Mouse (Mus musculus) gastrocnemius, adult 18-20 months (tissue): ENCODE measurements at regions not wholly inside any gene's neighbourhood (a gene's known extent, or its start where the extent isn't known, plus 50 kb on each side); places are given as distances from the start of the nearest gene placed in this dataset.

Experiments used
- DNase-seq: peaks from one replicate; pipeline ENCODE4 v3.0.0; 2021; ENCODE audit warnings: low spot score

- no peak for DNase-seq
These were observed 437.8 kb downstream of the Adam3 start for GRCm38 (mm10) chr8:24287861-24288260.

GRCm38 (mm10) chr8:24284966-24285365 is 440.7 kb downstream of the Adam3 start:
- no peak for DNase-seq

GRCm38 (mm10) chr8:24283901-24284405 is 441.7 kb downstream of the Adam3 start:
- no peak for DNase-seq

GRCm38 (mm10) chr8:24280296-24280695 is 445.4 kb downstream of the Adam3 start:
- no peak for DNase-seq

- no peak for DNase-seq
These were observed 447.3 kb downstream of the Adam3 start for GRCm38 (mm10) chr8:24278391-24278790.

DNA sequence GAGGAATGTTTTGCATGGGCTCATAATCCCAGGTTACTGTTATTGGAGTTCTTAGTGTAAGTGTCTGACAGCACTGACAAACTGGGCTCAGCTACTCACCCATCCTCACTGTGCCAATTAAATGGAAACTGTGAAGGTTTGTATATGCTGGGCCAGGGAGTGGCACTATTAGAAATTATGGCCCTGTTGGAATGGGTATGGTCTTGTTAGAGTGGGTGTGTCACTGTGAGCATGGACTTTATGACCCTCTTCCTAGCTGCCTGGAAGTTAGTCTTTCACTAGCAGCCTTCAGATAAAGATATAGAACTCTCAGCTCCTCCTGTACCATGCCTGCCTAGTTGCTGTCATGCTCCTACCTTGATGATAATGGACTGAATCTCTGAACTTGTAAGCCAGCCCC is 464.3 kb downstream of the Adam3 start:
- no peak for DNase-seq

DNA sequence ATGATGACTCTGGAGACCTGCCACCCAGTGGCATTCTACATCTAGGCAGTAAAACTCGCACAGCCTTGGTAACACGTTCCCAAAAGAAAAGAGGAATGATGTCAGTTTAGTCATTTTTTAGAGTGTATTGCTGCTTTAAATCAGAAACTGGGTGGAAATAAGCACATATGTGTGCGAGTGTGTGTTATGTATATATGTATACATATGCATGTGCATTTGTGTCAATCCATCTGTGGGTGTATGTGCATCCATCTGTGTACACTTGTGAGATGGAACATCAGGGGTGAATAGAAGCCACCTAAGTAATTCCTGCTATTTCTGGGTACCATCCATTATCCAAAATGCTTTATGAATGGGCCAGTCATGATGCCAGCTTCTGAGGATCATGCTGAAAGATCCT is 467.0 kb downstream of the Adam3 start:
- DNase-seq: no peak

DNA sequence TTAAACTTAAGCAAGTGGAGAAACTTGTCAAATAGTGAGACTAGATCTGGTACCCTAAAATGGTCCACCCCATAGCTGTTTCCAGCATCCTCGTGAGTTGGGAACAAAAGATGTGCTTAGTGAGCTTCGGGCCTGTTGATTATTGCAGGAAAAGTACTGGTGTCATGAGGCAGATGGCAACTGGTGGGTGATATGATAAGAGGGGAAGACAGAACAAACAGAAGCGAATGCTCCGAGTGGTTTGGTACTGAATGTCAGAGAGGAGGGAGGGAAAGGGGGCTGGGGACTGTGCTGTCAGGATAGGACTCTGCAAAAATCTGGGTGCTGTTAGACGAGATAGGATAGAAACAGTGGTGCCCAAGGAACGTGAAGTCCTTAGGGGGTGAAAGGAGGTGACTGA is 483.4 kb downstream of the Adam3 start:
- DNase-seq: no peak

DNA sequence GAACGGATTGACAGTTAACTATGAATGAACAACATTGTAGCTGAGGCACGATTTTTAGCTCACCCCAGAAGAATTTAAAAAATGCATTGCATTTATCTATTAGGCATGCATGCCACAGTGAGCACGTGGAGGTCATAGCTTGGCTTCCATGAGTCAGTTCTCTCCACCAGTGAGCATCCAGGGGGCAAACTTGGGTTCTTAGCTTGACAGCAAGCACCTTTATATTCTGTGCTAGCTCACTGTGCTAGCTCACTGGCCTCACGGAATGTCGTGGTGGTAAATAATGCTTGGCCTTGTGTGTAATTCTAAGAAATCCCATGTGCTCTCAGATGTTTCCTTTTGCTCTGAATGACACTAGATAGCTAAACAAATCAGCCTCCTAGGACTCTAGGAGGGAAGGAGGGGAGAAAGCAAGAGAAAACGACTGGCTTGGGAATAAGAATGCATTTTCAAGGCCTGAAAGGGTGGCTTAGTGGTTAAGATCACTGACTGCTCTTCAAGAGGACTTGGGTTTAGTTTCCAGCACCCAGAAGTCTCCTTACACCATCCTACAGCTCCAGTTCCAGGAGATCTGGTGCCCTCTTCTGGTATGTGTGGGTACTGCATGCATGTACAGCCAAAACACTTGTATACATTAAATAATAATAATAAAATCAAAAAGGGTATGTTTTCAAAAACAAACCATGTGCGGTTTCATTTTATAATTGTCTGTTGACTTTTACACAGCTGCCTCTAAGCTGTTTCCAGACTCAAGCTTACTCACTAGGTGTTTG is 485.3 kb downstream of the Adam3 start:
- DNase-seq: no peak

DNA sequence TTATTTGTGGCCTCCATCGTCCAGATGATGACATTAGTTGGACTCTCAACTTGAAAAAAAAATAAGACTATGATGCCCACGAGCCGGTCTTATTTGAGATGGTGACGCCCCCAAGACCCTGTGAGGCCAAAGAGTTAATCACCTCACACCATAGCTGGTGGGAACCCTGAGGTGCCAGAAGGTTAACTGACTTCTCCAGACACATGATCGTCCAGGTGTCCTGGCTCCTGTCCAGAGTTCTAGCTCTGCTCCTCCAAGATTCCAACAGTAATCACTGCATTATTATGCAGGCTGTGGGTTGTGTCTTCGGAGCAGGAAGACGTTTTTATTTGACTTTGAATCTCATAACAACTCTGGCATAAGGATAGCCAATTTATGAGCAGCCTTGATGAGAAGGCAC is 490.7 kb downstream of the Adam3 start:
- DNase-seq: peak; percentile 8

GRCm38 (mm10) chr8:24228148-24228547 is 497.5 kb downstream of the Adam3 start:
- DNase-seq: no peak

DNA sequence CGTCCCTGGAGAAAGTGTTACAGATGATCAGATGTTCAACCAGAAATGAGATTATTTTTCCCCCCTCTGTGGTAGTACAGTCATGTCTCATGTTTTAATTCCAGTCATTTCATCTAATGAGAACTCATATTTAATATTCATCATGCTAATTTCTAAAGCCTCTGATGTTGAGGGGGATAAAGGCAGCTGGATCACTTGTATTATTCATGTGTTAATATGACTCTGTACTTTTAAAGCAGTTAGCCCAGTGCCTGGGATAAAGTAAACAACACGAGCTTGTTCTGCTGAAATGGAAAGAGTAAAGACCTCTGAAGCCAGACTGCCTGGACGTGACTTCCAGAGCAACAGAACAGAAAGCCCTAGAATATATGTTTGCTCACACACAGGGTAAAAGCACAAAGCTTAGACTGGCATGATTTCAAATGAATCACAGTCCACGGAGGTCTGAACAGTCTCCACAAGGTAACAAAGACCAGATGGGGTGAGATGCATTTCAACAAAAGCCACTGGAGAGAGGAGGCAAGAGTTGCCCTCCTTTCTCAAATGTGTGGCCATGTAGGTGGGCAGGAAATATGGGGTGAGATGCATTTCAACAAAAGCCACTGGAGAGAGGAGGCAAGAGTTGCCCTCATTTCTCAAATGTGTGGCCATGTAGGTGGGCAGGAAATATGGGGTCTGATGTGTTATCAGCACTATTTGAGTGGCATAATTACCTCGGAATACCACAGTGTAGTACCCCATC is 498.1 kb downstream of the Adam3 start:
- no peak for DNase-seq

DNA sequence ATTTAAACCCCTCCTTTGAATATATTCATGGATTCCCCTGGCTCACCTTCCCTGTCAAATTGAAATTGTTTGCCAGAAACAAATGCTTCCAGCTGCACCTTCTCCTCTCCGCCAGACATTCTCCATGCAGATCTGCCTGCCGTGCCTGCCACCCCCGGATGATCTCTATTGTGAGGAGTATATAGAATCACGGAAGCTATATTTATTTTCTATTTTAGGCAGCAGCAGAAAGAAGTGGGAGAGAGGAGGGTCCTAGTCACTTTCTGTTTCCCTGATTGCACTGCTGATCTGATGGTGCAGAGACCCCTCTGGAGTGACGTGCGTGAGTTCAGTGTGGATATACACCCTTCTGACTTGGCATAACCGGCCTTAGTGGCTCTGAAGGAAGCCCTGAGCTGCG is 505.4 kb downstream of the Adam3 start:
- DNase-seq: no peak

- no peak for DNase-seq
These were observed 509.0 kb downstream of the Adam3 start for GRCm38 (mm10) chr8:24216655-24217054.

- DNase-seq: no peak
These were observed 510.0 kb downstream of the Adam3 start for GRCm38 (mm10) chr8:24215510-24216138.

DNA sequence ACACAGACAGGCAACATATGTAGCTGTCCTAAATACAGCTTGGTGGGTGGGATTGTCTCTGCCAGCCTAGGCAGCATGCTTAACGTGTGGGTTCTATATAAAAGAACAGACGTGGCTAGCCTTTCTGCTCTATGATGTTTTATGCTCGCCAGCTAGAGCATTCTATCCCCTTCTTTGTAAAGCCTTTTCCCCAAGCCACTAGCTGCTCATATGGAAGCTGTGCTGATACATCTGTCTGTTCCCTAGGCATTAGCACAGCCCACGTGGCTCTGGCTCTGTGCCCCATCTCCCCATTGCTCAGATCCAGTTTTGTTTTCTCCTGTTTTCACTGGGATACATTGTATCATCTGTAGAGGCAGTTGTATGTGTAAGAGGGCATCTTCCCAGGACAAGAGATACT is 511.3 kb downstream of the Adam3 start:
- DNase-seq: no peak

DNA sequence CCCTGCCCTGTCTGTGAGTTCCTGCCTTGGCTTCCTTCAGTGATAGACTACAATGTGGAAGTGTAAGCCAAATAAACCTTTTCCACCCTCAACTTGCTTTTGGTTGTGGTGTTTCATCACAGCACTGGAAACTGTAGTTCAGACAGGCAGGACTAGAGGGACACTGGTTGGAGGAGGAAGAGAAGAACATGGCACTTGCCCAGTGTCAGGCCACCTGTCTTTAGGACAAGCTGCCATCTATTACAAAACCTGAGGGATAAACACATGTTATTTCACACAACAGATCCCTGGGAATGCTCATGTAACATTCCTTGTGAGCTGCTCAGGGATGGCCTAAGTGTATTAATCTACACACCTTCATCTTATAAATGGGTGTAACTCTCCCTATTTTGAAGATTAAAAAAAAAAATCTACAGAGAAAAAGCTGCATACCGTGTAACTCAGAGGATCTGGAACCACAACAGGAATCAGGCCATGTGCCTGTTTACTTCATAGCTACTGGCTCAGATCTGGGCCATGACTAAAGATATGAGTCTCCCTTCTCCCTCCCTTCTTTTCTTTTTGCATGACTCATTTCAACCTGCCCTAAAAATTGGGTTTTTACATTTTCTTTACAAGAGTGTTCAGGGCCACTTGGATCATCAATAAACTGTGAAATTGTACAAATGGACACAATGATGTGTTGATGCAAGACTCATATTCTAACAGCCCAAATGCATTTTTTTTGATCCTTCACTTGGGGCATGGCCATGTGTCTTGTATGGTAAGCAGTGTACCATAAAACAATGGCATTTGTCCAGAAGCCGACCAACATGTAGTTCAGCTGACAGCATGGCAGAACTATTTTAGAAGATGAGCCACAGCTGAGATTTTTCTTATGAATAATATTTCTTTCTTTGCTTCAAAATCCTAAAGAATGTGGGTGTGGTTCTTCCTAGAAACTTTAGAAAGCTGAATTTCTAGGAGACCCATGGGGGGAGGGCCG is 513.1 kb downstream of the Adam3 start:
- DNase-seq: no peak

DNA sequence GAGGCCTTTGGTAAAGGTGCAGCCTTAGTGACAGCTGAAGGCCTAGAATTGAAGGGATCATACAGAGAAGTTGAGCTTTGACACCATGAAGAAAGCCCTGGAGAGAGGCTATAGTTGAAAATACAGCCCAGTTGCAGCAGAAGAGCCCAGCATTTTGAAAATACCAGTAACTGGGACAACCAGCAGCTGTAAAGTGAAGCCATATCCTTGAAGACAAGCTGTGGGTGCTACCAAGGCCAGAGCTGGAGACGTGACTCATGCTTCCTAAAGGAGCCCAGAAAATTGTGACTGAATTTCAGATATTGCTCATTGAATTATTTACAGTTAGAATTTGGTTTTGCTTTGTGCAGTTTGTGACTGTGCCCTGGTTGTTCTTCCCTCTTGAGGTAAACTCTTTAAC is 514.6 kb downstream of the Adam3 start:
- DNase-seq: no peak
